Mouse (Mus musculus): Measurements from ENCODE around the gene Cebpg. TPM values are rescaled to one million over a fixed set of nuclear protein-coding genes. Genes with fewer than 3 reads are reported as not detected.

Gene Cebpg
- polyA plus RNA-seq, 1 experiment from 2014 or later = 61.7 TPM

GRCm38 (mm10) chr7:35065958-35066357, 9.6 kb upstream of the Cebpg start:
- H3K4me3 ChIP-seq = no peak overlapping the region
- WGBS = 81% methylated on average over 3 of the region's 3 CpGs
- no peaks in the 10 kb centered on the region for H3K4me1 ChIP-seq
- H3K9ac ChIP-seq = no peak overlapping the region
- H3K9me3 ChIP-seq (replicated peaks) = no peaks in the 10 kb centered on the region
- H3K27ac ChIP-seq = no peak overlapping the region
- H3K4me2 ChIP-seq = no peak overlapping the region
- H3K36me3 ChIP-seq (ENCODE audit: poor library complexity, severe bottlenecking) = no peaks in the 10 kb centered on the region
- H3K27me3 ChIP-seq = no peaks in the 10 kb centered on the region
- no peak for ATAC-seq

- WGBS = 66% methylated on average over 14 of the region's 14 CpGs
- no peaks in the 10 kb centered on the region for H3K27me3 ChIP-seq
- ATAC-seq = 0 out of 2 replicates have a peak, but pooled peaks have one; percentile 38
- H3K4me1 ChIP-seq = no peaks in the 10 kb centered on the region
- H3K36me3 ChIP-seq (ENCODE audit: poor library complexity, severe bottlenecking) = no peaks in the 10 kb centered on the region
- no peak overlapping the region for H3K4me2 ChIP-seq
- no peak overlapping the region for H3K4me3 ChIP-seq
- no peak overlapping the region for H3K9ac ChIP-seq
- H3K27ac ChIP-seq = no peak overlapping the region
- no peaks in the 10 kb centered on the region; the same call in 1 of the 2 replicates for H3K9me3 ChIP-seq (replicated peaks)
Measured at GRCm38 (mm10) chr7:35064286-35065258, 8.2 kb upstream of the Cebpg start.

- Histone ChIP-seq H3K4me3 (no peak overlapping the region), H3K9me3 (replicated peaks) (no peaks in the 10 kb centered on the region; the same call in 1 of the 2 replicates), H3K4me1 (peaks cover 17% of the 10 kb centered on the region), H3K36me3 (ENCODE audit: poor library complexity, severe bottlenecking) (no peaks in the 10 kb centered on the region), H3K4me2 (no peak overlapping the region), H3K9ac (no peak overlapping the region), H3K27ac (no peak overlapping the region), H3K27me3 (no peaks in the 10 kb centered on the region)
- ATAC-seq = no peak
- 74% methylated on average over 5 of the region's 5 CpGs for WGBS
Measured at GRCm38 (mm10) chr7:35059467-35059866, 3.1 kb upstream of the Cebpg start.

- ATAC-seq = no peak
- Histone ChIP-seq H3K4me3 (no peak overlapping the region), H3K27ac (no peak overlapping the region), H3K9ac (no peak overlapping the region), H3K36me3 (ENCODE audit: poor library complexity, severe bottlenecking) (no peaks in the 10 kb centered on the region), H3K4me2 (no peak overlapping the region), H3K9me3 (replicated peaks) (no peaks in the 10 kb centered on the region; the same call in 1 of the 2 replicates), H3K27me3 (no peaks in the 10 kb centered on the region), H3K4me1 (peaks cover 25% of the 10 kb centered on the region)
- 90% methylated on average over 1 of the region's 1 CpGs for WGBS
Measured at GRCm38 (mm10) chr7:35058329-35058728, 2.0 kb upstream of the Cebpg start.

- no peak overlapping the region for H3K4me3 ChIP-seq
- ATAC-seq = no peak
- no peak overlapping the region for H3K27ac ChIP-seq
- peaks cover 28% of the 10 kb centered on the region for H3K4me1 ChIP-seq
- no peaks in the 10 kb centered on the region for H3K36me3 ChIP-seq (ENCODE audit: poor library complexity, severe bottlenecking)
- no peak overlapping the region for H3K4me2 ChIP-seq
- H3K9ac ChIP-seq = no peak overlapping the region
- no peaks in the 10 kb centered on the region for H3K27me3 ChIP-seq
- WGBS = 91% methylated on average over 4 of the region's 4 CpGs
- no peaks in the 10 kb centered on the region; the same call in 1 of the 2 replicates for H3K9me3 ChIP-seq (replicated peaks)
Measured at GRCm38 (mm10) chr7:35057569-35057968, 1.2 kb upstream of the Cebpg start.

- Histone ChIP-seq H3K27me3 (no peaks in the 10 kb centered on the region), H3K4me1 (peaks cover 28% of the 10 kb centered on the region), H3K9me3 (replicated peaks) (no peaks in the 10 kb centered on the region; the same call in 1 of the 2 replicates), H3K9ac (peak overlapping the region; percentile 64), H3K27ac (no peak overlapping the region), H3K4me2 (peak overlapping the region; percentile 94), H3K36me3 (ENCODE audit: poor library complexity, severe bottlenecking) (no peaks in the 10 kb centered on the region), H3K4me3 (peak overlapping the region; percentile 94)
- 23% methylated on average over 10 of the region's 10 CpGs for WGBS
- no peak; the same call in 1 of the 2 replicates for ATAC-seq
Measured at GRCm38 (mm10) chr7:35056999-35057398, 626 bp upstream of the Cebpg start.

GRCm38 (mm10) chr7:35055619-35056435, 546 bp downstream of the Cebpg start:
- ATAC-seq = peak; percentile 86
- peak overlapping the region; percentile 78 for H3K27ac ChIP-seq
- H3K9ac ChIP-seq = peak overlapping the region; percentile 96
- H3K4me2 ChIP-seq = peak overlapping the region; percentile 94
- H3K9me3 ChIP-seq (replicated peaks) = no peaks in the 10 kb centered on the region; the same call in 1 of the 2 replicates
- under 1% methylated on average over 73 of the region's 77 CpGs for WGBS
- H3K4me1 ChIP-seq = peaks cover 28% of the 10 kb centered on the region
- peak overlapping the region; percentile 94 for H3K4me3 ChIP-seq
- no peaks in the 10 kb centered on the region for H3K27me3 ChIP-seq
- H3K36me3 ChIP-seq (ENCODE audit: poor library complexity, severe bottlenecking) = no peaks in the 10 kb centered on the region

GRCm38 (mm10) chr7:35054977-35055618, 1.3 kb downstream of the Cebpg start:
- no peak for ATAC-seq
- peaks cover 28% of the 10 kb centered on the region for H3K4me1 ChIP-seq
- WGBS = 51% methylated on average over 2 of the region's 2 CpGs
- H3K9me3 ChIP-seq (replicated peaks) = no peaks in the 10 kb centered on the region; the same call in 1 of the 2 replicates
- H3K27me3 ChIP-seq = no peaks in the 10 kb centered on the region
- peaks cover 7% of the 10 kb centered on the region for H3K36me3 ChIP-seq (ENCODE audit: poor library complexity, severe bottlenecking)
- peak overlapping the region; percentile 96 for H3K9ac ChIP-seq
- H3K27ac ChIP-seq = no peak overlapping the region
- H3K4me3 ChIP-seq = peak overlapping the region; percentile 94
- H3K4me2 ChIP-seq = peak overlapping the region; percentile 94

- 86% methylated on average over 1 of the region's 1 CpGs for WGBS
- H3K4me3 ChIP-seq = no peak overlapping the region
- H3K4me2 ChIP-seq = peak overlapping the region; percentile 94
- H3K36me3 ChIP-seq (ENCODE audit: poor library complexity, severe bottlenecking) = peaks cover 11% of the 10 kb centered on the region
- no peaks in the 10 kb centered on the region for H3K27me3 ChIP-seq
- no peaks in the 10 kb centered on the region for H3K9me3 ChIP-seq (replicated peaks)
- H3K9ac ChIP-seq = no peak overlapping the region
- H3K27ac ChIP-seq = no peak overlapping the region
- no peak for ATAC-seq
- H3K4me1 ChIP-seq = peaks cover 28% of the 10 kb centered on the region
Measured at GRCm38 (mm10) chr7:35054286-35054685, 2.1 kb downstream of the Cebpg start.

GRCm38 (mm10) chr7:35053161-35053560, 3.2 kb downstream of the Cebpg start:
- Histone ChIP-seq H3K4me2 (no peak overlapping the region), H3K9me3 (replicated peaks) (no peaks in the 10 kb centered on the region), H3K27ac (no peak overlapping the region), H3K4me3 (no peak overlapping the region), H3K27me3 (no peaks in the 10 kb centered on the region), H3K4me1 (peaks cover 28% of the 10 kb centered on the region), H3K36me3 (ENCODE audit: poor library complexity, severe bottlenecking) (peaks cover 17% of the 10 kb centered on the region), H3K9ac (no peak overlapping the region)
- 84% methylated on average over 3 of the region's 3 CpGs for WGBS
- ATAC-seq = no peak

- H3K4me3 ChIP-seq = no peak overlapping the region
- 84% methylated on average over 12 of the region's 12 CpGs for WGBS
- H3K27me3 ChIP-seq = no peaks in the 10 kb centered on the region
- no peak overlapping the region for H3K27ac ChIP-seq
- no peak for ATAC-seq
- no peaks in the 10 kb centered on the region for H3K9me3 ChIP-seq (replicated peaks)
- no peak overlapping the region for H3K9ac ChIP-seq
- H3K4me2 ChIP-seq = no peak overlapping the region
- peaks cover 22% of the 10 kb centered on the region for H3K4me1 ChIP-seq
- peaks cover 33% of the 10 kb centered on the region for H3K36me3 ChIP-seq (ENCODE audit: poor library complexity, severe bottlenecking)
Measured at GRCm38 (mm10) chr7:35050540-35050939, 5.8 kb downstream of the Cebpg start.
